Mouse (Mus musculus) G1E-ER4 (cell line): ENCODE measurements around the gene Megf8. TPM values are rescaled to one million over a fixed set of nuclear protein-coding genes. Genes with fewer than 3 reads are reported as not detected.

Source experiments
- GATA1 ChIP-seq: IDR thresholded peaks from one replicate; pipeline ENCODE4 v1.8.0; 2012; ENCODE audit warnings: low read length, inconsistent platforms
- polyA plus RNA-seq: library from polyadenylated mRNA; stranded (reverse); fragments of >175 nt; gene quantifications from 2 replicates; pipeline ENCODE4 v1.2.3, GENCODE M21; 2012

Gene Megf8
- polyA plus RNA-seq, 1 experiment = 36.9 TPM

DNA sequence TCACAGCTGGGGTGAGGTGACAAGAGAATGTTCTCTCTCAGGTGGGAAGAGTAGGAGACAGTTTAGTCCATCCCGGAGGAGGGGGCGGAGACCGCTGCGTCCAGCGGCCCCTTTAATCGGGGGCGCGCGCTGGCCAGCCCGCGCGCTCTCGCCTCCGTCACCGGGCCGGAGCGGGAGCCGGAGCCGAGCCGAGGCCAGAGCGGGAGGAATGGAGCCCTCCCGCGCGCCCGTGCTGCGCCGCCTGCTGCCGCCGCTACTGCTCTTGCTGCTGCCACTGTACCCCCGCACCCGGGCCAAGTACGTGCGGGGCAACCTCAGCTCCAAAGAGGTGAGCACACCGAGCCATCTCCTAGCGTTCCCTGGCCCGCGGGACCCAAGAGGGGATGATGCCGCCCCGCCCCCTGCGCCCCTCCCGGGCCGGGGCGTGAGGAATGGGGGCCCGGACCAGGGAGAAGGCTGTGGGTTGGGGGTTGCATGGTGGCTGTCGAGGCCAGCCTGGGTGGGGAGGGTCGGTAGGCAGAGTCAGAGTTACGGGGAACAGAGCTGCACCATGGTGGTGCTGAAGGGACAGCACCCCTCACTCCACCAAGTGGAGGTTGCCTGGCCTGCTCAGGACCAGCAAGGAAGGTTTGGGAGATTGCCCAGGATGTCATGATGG, 10.9 kb upstream of the Megf8 start, which contains the start of gene Tmem145:
Gene Tmem145, plus strand, starts transcription at position 151 of the 658 bp plus-strand sequence.
- no peak for TF ChIP-seq GATA1

DNA sequence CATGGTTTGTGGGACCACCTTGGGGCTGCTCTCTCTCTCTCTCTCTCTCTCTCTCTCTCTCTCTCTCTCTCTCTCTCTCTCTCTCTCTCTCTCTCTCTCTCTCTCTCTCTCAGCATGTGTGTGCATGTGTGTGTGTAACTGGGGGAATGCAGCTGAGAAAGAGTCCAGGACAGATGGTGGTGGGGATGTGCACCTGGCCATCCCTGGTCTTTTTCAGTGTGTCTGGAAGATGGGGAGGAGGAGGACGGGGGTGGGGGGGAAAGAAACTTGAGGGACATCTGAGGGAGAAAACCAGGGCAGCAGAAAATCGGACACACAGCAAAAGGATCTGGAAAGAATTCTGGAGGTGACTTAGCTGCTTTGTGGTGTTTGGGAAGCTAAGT, 10.4 kb upstream of the Megf8 start:
- TF ChIP-seq GATA1 = no peak

DNA sequence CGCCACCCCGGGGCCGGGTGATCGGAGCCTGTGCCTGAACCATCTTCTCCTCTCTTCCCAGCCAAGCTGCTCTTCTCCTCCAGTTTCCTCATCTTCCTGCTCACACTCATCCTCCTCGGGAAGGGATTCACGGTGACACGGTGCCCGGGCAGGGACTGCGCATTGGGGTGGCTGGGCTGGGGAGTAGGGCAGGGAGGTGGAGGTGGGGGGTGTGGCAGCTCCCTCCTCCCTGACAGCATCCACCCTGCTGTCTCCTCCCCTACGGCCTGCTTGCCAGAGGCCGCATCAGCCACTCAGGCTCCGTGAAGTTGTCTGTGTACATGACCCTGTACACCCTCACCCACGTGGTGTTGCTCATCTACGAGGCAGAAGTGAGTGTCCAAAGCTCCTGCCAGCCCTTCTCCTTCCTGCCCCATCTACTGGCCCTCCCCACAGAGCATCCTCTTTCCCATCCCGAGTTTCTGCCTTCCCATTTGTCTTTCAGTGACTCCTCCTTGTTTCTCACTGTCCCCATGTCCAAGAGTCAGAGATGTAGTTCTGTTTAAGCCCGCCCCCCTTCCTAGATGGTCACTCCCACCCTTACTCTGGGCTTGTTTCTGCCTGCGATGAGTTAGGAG, 8.2 kb upstream of the Megf8 start:
- no peak for TF ChIP-seq GATA1

DNA sequence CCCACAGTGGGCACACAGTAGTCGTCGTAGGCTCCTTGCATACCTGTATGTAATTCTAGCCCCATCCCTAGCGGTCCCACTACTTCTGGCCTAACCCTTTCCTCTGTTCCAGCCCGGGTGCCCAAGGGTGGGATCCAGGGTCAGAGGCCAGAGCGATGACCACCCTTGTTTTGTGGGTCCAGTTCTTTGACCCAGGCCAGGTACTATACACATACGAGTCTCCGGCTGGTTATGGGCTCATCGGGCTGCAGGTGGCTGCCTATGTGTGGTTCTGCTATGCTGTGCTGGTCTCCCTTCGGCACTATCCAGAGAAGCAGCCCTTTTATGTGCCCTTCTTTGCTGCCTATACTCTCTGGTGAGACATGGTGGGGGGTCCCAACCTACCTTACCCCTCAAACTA, 7.5 kb upstream of the Megf8 start:
- TF ChIP-seq GATA1 = no peak

DNA sequence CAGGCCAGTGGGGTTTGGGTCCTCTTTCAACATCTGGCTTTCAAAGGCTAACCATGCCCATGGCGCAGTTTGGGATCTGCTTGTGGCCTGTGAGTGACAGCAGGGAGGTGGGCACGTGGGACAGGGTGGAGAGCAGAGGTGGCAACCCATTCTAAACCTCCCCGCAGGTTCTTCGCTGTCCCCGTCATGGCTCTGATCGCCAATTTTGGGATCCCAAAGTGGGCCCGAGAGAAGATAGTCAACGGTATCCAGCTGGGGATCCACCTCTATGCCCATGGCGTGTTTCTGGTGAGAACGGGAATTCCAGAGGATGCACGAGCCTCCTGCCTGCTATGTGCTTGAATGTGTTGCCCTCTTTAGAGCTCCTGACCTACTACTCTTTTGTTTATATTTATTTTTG, 5.8 kb upstream of the Megf8 start:
- TF ChIP-seq GATA1 = no peak

DNA sequence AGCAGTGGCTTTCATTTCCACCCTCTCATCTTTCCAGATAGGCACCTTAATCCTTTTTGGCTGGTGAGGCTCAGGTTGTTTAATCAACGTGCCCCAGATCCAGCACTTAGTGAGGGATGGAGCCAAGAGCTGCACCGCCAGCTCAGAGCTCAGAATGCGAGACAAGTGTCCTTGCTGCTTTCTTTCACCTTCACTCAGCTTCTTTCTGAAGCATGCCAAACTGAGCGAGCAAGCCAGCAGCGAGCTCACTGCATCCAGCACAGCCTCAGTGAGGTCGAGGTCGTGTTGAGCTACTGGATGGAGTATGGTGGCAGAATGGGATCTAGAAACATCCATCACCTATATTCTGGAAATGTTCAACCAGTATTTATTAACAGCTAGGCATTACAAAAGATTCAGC, 3.6 kb upstream of the Megf8 start:
- no peak for TF ChIP-seq GATA1

DNA sequence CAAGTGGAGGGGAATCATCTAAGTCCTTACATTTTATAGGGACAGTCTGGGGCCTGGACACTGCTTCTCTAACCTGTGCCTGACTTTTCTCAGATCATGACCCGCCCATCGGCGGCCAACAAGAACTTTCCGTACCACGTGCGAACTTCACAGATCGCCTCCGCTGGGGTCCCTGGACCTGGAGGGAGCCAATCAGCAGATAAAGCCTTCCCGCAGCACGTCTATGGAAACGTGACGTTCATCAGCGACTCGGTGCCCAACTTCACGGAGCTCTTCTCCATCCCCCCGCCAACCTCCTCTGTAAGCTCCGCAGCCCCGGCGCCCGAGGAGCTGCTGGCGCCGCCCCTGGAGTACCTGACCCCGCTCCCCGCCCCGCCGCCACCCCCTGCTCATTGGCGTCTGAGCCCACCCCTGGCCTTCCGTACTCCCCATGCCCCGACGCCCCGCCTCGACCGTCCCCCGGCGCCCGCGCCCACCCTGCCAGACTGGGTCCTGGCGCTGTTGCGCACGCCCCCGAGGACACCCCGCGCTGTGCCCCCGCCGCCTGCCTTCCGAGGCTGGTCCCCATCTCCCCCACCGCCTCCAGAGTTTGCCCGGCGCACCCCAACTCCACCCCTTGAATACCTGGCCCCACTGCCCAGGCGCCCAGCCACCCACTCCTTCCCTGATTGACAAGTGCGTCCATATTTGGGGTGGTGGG, 2.2 kb upstream of the Megf8 start:
- TF ChIP-seq GATA1 = no peak

DNA sequence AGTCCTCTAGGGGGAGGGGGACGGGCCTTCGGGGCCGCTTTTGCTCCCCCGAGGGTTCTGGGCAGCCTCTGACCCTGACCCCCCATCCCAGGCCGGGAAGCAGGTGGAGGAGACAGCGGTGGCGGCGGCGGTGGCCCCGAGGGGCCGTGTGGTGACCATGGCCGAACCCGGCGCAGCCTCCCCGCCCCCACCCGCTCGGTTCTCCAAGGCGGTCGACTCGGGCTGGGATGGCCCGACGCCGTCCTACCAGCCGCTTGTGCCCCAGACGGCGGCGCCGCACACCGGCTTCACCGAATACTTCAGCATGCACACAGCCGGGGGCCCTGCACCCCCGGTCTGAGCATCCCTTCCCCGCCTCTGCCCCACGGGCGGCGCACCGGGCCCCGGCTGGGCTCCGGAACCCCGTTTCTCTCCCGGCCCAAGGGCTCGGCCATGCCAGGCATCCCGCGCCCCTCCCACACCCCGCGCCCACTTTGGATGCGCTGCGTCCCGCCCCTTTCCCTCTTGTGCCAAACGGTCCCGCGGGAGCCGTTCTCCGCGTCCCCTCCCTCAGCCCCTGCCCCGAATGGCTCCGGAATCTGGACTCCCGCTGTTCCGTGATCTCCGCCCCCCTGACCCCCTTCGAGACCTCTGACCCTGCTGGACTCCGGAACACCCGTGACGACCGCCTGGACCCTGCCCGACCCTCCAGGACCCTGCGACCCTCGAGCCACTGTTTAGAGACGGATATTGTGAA, 1.5 kb upstream of the Megf8 start:
- no peak for TF ChIP-seq GATA1

DNA sequence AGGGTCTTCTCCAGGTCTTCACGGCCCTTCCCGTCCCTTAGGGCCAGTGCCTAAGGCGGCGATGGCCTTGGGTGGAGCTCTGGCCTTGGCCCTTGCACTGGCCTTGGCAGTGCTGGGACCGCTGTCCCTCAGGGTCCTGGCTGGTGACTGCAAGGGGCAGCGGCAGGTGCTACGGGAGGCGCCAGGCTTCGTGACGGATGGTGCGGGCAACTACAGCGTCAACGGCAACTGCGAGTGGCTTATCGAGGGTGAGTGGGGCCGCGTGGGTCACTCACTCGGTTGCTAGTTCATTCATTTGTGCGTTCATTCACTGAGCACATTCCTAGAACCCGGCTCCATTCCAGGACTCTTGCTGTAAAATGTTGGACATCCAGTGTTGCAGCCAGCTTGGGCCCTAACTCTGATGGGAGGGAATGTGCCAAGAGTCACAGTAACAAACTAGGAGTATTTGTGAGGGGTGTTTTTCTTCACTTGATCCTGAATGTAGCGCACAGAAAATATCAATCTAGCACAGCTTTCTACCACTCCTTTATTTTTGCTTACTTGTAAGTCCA, 559 bp downstream of the Megf8 start:
- no peak for TF ChIP-seq GATA1

DNA sequence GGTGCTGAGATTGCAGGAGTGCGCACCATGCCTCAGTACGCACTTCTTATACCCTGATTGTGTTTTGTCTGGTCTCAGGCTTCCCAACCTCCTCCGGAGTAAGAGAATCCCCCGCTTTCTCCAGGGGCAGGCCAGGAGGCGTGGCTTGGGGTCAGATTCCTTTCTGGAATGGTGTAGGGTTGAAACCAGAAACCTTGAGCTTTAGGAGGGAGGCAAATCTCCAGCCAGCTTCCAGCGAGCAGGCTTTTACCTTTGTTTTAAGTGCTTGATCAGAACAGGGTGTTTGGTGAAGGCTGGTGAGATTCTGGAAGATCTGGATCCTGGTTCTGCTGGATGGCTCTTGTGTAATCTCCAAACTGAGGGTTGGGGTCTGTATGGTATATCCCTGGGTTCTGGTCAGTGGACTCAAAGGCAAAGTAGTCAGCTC, 5.1 kb downstream of the Megf8 start:
- no peak for TF ChIP-seq GATA1

DNA sequence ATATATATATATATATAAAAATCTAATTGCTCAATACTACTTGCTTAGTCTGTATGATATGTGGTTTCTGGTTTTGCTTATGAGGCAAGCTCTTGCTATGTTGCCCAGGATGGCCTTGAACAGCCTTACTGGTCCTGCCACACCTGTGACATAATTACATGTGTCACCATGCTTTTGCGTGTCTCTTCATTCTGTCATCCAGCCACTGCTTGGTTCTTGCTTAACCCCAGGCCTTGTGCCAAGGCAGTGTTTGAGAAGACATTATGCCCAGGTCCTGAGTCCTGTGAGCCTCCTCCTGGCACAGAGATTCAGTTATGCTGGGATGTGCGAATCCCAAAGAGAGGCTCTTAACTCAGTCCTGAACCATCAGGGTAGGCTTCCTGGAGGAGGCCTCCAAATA, 6.3 kb downstream of the Megf8 start:
- no peak for TF ChIP-seq GATA1

DNA sequence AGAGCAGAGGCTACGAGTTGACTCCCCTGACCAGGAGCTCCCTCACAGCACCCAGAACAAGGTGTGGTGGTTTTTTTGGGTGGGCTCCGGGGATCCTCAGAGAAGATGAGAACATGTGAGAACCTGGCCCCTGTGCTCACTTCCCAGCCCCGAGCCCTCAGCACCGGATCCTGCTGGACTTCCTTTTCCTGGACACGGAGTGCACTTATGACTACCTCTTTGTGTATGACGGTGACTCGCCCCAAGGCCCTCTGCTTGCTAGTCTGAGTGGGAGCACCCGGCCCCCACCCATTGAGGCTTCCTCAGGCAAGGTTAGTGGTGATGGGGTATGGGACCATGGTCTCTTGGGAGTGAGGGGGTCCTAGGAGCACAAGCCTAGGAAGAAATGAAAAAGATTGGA, 9.3 kb downstream of the Megf8 start:
- TF ChIP-seq GATA1 = no peak

DNA sequence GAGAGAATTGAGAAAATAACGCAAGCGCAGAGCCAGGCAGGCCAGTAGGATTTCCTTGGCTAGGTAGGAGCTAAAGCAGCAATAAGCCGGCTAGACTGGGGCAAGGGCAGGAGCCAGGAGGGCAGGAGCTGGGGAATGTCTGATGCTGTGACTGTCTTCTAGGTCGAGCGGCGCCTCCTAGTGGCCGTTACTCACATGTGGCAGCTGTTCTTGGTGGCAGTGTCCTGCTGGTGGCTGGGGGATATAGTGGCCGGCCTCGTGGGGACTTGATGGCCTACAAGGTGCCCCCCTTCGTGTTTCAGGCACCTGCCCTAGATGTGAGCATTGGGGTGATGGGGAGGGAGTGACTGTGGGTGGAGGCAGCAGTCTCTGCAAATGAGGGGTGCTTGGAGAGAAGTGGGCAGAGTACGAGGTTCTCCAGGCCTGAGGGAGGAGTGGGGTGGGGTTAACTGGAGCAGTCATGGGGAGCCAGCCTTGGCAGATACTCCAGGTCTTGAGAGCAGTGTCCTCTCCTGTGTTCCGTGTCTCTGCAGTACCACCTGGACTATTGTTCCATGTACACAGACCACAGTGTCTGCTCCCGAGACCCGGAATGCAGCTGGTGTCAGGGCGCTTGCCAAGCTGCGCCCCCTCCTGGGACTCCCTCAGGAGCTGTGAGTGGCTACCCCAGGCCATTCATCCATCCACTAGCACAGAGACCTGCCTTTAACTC, 16.8 kb downstream of the Megf8 start:
- TF ChIP-seq GATA1 = no peak

DNA sequence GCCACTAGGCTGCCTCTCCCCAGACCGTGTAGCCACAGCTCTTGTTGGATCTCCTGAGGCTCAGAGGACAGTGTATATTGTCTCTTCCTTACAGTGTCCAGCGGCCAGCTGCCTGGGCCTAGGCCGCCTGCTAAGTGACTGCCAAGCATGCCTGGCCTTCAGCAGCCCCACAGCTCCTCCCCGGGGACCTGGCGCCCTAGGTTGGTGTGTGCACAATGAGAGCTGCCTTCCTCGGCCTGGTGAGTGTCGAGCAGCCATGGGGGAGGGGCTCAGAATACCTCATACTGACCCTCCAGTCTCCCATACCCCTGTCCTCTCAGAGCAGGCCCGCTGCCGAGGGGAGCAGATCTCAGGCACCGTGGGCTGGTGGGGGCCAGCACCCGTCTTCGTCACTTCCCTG, 17.5 kb downstream of the Megf8 start:
- TF ChIP-seq GATA1 = no peak

DNA sequence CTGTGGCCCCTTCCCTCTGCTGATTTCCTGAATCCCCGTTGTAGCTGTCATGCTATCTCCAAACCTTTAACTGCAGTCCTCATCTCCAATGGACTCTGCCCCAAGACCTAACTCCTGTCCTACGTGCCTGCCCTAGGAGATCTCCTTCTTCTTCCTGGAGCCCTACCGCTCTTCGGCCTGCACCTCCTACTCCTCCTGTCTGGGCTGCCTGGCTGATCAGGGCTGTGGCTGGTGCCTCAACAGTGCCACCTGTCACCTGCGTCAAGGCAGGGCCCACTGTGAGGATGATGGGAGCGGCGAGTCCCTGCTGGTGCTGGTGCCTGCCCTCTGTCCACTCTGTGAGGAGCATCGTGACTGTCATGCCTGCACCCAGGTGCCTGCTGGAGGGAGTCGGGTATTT, 22.4 kb downstream of the Megf8 start:
- no peak for TF ChIP-seq GATA1
